Mouse (Mus musculus): ENCODE results near the gene Kcnq5. TPM values are rescaled to one million over a fixed set of nuclear protein-coding genes. Genes with fewer than 3 reads are reported as not detected.
"Not testable (repeated sequence)": the region's sequence is repeated elsewhere in the genome, so short reads cannot be mapped to it uniquely, and the experiment has no call there.

Gene Kcnq5
- polyA plus RNA-seq, 1 experiment from 2014 or later: 4.4 TPM

DNA sequence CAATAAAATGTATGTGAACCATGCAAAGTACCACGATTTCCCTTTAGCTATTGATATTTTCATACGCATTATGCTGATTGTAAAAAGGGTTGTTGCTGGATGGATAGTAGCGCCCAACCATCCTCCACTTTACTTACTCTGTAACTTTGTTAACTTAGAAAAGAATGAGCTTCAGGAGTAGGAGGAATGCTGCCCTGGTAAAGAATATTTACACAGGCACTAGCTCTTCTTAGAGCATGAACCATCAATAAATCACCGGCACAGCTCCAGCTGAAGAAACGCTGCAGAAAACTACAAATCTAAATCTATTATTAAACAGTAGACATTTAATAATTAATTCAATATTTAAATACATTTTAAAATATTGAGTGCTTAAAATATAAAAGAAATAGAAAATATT, 184.2 kb downstream of the Kcnq5 start:
- H3K4me3 ChIP-seq (ENCODE audit: control insufficient read depth in 1 of 2, insufficient read depth in 1 of 2, low read depth in 1 of 2, low read length in 2 of 2): no peak overlapping the region
- H3K27me3 ChIP-seq (ENCODE audit: control insufficient read depth, insufficient read depth, low read length): no peaks in the 10 kb centered on the region
- H3K9ac ChIP-seq (ENCODE audit: low read length): no peak overlapping the region
- H3K4me1 ChIP-seq (ENCODE audit: control insufficient read depth in 2 of 2, insufficient read depth in 2 of 2, low read length in 2 of 2): no peaks in the 10 kb centered on the region; a peak in 1 of 4 replicates
- H3K4me2 ChIP-seq (ENCODE audit: low read length): no peak overlapping the region
- no peak for ATAC-seq (ENCODE audit: insufficient number of reproducible peaks, insufficient read depth, low FRiP score, low read depth)
- no peaks in the 10 kb centered on the region for H3K9me3 ChIP-seq (ENCODE audit: control insufficient read depth, low read length)
- 94% methylated on average over 5 of the region's 5 CpGs for WGBS
- no peak overlapping the region for H3K27ac ChIP-seq (replicated peaks in 1 of 2; ENCODE audit: control insufficient read depth in 1 of 2, insufficient read depth in 1 of 2, low read depth in 2 of 2, low read length in 2 of 2)
- no peaks in the 10 kb centered on the region for H3K36me3 ChIP-seq (ENCODE audit: control insufficient read depth, insufficient read depth, low read length)

DNA sequence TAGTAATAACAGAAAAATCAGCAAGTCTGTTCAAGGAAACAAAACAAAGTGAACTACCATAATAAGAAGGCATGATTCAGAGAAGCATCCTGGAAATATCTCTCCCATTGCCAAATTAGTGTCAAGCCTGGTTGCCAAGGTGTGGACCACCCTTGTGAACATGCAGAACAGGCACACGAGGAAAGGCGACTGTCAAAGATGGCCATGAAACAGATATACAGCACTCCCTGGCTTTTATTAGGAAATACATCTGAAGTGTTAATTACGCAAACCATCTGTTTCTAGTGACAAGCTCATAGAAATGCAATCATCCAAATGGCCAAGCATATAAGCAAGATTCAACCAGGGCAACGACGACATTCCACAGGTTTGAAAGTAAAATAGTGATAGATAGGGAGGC, 187.8 kb downstream of the Kcnq5 start:
- Histone ChIP-seq H3K9me3 (ENCODE audit: control insufficient read depth, low read length) (no peaks in the 10 kb centered on the region), H3K4me3 (ENCODE audit: control insufficient read depth in 1 of 2, insufficient read depth in 1 of 2, low read depth in 1 of 2, low read length in 2 of 2) (no peak overlapping the region), H3K4me2 (ENCODE audit: low read length) (no peak overlapping the region), H3K36me3 (ENCODE audit: control insufficient read depth, insufficient read depth, low read length) (no peaks in the 10 kb centered on the region), H3K27me3 (ENCODE audit: control insufficient read depth, insufficient read depth, low read length) (no peaks in the 10 kb centered on the region), H3K4me1 (ENCODE audit: control insufficient read depth in 2 of 2, insufficient read depth in 2 of 2, low read length in 2 of 2) (peaks cover 0 to 3% of the 10 kb centered on the region in 2 experiments; a peak in 1 of 4 replicates), H3K27ac (replicated peaks in 1 of 2; ENCODE audit: control insufficient read depth in 1 of 2, insufficient read depth in 1 of 2, low read depth in 2 of 2, low read length in 2 of 2) (no peak overlapping the region), H3K9ac (ENCODE audit: low read length) (no peak overlapping the region)
- no peak for ATAC-seq (ENCODE audit: insufficient number of reproducible peaks, insufficient read depth, low FRiP score, low read depth)
- WGBS: 62% methylated on average over 5 of the region's 5 CpGs

DNA sequence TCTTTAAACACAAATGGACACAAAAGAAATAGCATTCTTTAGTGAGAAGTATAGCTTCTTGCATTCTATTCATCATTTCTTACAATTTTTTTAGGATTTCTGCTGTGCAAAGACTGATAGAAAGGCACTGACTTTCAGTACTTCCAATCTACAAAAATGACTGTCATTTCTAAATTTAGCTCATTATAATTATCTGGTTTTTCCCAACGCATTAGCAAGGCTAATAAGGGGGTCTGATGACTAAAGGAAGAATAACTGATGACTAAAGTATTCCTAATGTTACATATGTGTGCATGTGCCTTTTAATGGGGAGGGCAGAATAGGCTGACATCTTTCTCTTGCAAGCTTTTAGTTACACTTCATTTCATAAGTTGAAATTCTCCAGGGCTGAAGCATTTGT, 191.2 kb downstream of the Kcnq5 start:
- H3K27me3 ChIP-seq (ENCODE audit: control insufficient read depth, insufficient read depth, low read length): no peaks in the 10 kb centered on the region
- WGBS: 37% methylated on average over 1 of the region's 1 CpGs
- ATAC-seq (ENCODE audit: insufficient number of reproducible peaks, insufficient read depth, low FRiP score, low read depth): no peak
- no peak overlapping the region for H3K4me3 ChIP-seq (ENCODE audit: control insufficient read depth in 1 of 2, insufficient read depth in 1 of 2, low read depth in 1 of 2, low read length in 2 of 2)
- no peak overlapping the region for H3K4me2 ChIP-seq (ENCODE audit: low read length)
- H3K4me1 ChIP-seq (ENCODE audit: control insufficient read depth in 2 of 2, insufficient read depth in 2 of 2, low read length in 2 of 2): 0 out of 4 replicates have a peak, but pooled peaks cover 0 to 3% of the 10 kb centered on the region in 2 experiments
- no peaks in the 10 kb centered on the region for H3K36me3 ChIP-seq (ENCODE audit: control insufficient read depth, insufficient read depth, low read length)
- no peak overlapping the region for H3K27ac ChIP-seq (replicated peaks in 1 of 2; ENCODE audit: control insufficient read depth in 1 of 2, insufficient read depth in 1 of 2, low read depth in 2 of 2, low read length in 2 of 2)
- H3K9me3 ChIP-seq (ENCODE audit: control insufficient read depth, low read length): no peaks in the 10 kb centered on the region
- no peak overlapping the region for H3K9ac ChIP-seq (ENCODE audit: low read length)

DNA sequence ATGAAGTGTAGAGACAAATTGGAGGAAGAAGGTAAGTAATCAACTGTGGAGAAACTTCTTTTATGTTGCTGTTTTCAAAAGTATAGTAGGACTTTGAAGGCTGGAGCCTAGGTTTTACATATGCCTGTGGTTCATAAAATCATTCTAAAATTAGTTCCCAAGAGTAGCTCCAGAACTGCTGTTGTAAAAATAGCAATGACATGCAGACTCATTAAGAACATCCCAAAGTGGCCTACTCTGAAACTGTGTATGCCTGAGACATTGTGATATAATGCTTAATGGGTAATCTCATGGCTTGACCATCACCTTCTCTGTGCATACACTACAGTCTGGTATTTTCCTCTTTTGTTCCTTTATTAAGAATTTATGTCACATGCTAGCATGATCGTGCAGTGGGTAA, 212.4 kb downstream of the Kcnq5 start:
- WGBS: 73% methylated on average over 1 of the region's 1 CpGs
- no peaks in the 10 kb centered on the region for H3K9me3 ChIP-seq (ENCODE audit: control insufficient read depth, low read length)
- H3K27ac ChIP-seq (replicated peaks in 1 of 2; ENCODE audit: control insufficient read depth in 1 of 2, insufficient read depth in 1 of 2, low read depth in 2 of 2, low read length in 2 of 2): peak overlapping the region in 1 of 2 experiments; percentile 53; a peak in 2 of 4 replicates
- no peak for ATAC-seq (ENCODE audit: insufficient number of reproducible peaks, insufficient read depth, low FRiP score, low read depth)
- no peak overlapping the region for H3K9ac ChIP-seq (ENCODE audit: low read length)
- H3K27me3 ChIP-seq (ENCODE audit: control insufficient read depth, insufficient read depth, low read length): no peaks in the 10 kb centered on the region
- no peak overlapping the region for H3K4me2 ChIP-seq (ENCODE audit: low read length)
- H3K36me3 ChIP-seq (ENCODE audit: control insufficient read depth, insufficient read depth, low read length): no peaks in the 10 kb centered on the region
- no peak overlapping the region for H3K4me3 ChIP-seq (ENCODE audit: control insufficient read depth in 1 of 2, insufficient read depth in 1 of 2, low read depth in 1 of 2, low read length in 2 of 2)
- 0 out of 4 replicates have a peak, but pooled peaks cover 0 to 9% of the 10 kb centered on the region in 2 experiments for H3K4me1 ChIP-seq (ENCODE audit: control insufficient read depth in 2 of 2, insufficient read depth in 2 of 2, low read length in 2 of 2)

DNA sequence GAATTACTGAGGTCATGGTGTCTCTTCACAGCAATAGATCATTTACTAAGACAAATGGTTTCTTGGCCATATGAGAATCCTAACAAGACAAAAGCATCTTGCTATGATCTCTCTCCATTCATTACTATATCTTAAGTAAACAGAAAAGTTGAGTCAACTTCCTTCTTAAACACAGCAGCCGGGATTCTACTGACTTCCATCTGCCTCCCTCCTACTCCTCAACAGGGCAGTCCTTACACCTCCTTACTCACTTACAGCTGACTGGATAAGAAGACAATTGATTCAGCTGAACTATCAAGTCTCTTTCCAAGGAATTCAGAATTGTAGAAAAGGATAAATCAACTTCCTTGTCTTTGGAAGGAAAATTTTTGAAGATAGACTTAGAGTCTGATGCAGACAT, 232.6 kb downstream of the Kcnq5 start:
- H3K9me3 ChIP-seq (ENCODE audit: control insufficient read depth, low read length): no peaks in the 10 kb centered on the region
- no peaks in the 10 kb centered on the region for H3K36me3 ChIP-seq (ENCODE audit: control insufficient read depth, insufficient read depth, low read length)
- no peaks in the 10 kb centered on the region for H3K4me1 ChIP-seq (ENCODE audit: control insufficient read depth in 2 of 2, insufficient read depth in 2 of 2, low read length in 2 of 2)
- no peak overlapping the region for H3K27ac ChIP-seq (replicated peaks in 1 of 2; ENCODE audit: control insufficient read depth in 1 of 2, insufficient read depth in 1 of 2, low read depth in 2 of 2, low read length in 2 of 2)
- H3K4me3 ChIP-seq (ENCODE audit: control insufficient read depth in 1 of 2, insufficient read depth in 1 of 2, low read depth in 1 of 2, low read length in 2 of 2): no peak overlapping the region
- no peak overlapping the region for H3K4me2 ChIP-seq (ENCODE audit: low read length)
- no peaks in the 10 kb centered on the region for H3K27me3 ChIP-seq (ENCODE audit: control insufficient read depth, insufficient read depth, low read length)
- WGBS: 59% methylated on average over 1 of the region's 1 CpGs
- no peak overlapping the region for H3K9ac ChIP-seq (ENCODE audit: low read length)
- ATAC-seq (ENCODE audit: insufficient number of reproducible peaks, insufficient read depth, low FRiP score, low read depth): no peak

DNA sequence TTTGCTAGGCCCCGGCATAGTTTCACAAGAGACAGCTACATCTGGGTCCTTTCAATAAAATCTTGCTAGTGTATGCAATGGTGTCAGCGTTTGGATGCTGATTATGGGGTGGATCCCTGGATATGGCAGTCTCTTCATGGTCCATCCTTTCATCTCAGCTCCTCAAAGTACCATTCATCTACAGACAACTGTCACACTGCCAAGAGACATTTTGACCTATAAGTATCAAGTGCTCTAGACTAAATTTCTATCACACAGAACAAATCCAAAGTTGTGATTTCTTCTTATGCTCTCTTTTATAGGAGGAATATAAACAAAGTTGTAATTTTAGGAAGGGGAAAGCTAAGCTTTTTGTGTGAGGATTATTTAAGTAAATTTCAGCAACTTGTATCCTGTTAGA, 238.5 kb downstream of the Kcnq5 start:
- H3K27ac ChIP-seq (replicated peaks in 1 of 2; ENCODE audit: control insufficient read depth in 1 of 2, insufficient read depth in 1 of 2, low read depth in 2 of 2, low read length in 2 of 2); H3K36me3 ChIP-seq (ENCODE audit: control insufficient read depth, insufficient read depth, low read length); H3K4me1 ChIP-seq (ENCODE audit: control insufficient read depth in 2 of 2, insufficient read depth in 2 of 2, low read length in 2 of 2); H3K9ac ChIP-seq (ENCODE audit: low read length); H3K27me3 ChIP-seq (ENCODE audit: control insufficient read depth, insufficient read depth, low read length); ATAC-seq (ENCODE audit: insufficient number of reproducible peaks, insufficient read depth, low FRiP score, low read depth); H3K4me2 ChIP-seq (ENCODE audit: low read length); H3K9me3 ChIP-seq (ENCODE audit: control insufficient read depth, low read length); H3K4me3 ChIP-seq (ENCODE audit: control insufficient read depth in 1 of 2, insufficient read depth in 1 of 2, low read depth in 1 of 2, low read length in 2 of 2): not testable (repeated sequence)
- WGBS: 60% methylated on average over 1 of the region's 2 CpGs

DNA sequence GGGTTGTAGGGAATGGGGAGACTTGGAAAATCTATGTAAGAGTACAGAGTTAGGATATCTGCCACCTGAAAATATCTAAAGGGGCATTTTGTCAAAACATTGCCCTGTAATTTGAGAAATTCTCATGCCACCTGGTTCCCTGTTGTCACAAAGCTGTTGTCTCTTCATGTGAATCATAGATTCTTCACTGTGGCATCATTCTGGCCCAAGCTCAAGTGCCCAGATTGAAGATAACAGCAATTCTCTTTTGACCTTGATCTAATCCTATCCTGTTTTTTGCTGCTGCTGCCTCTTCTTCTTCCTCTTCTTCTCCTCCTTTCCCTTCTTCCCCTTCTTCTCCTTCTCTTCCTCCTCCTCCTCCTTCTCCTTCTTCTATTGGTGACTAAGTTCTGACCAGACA, 240.5 kb downstream of the Kcnq5 start:
- Histone ChIP-seq H3K4me3 (ENCODE audit: control insufficient read depth in 1 of 2, insufficient read depth in 1 of 2, low read depth in 1 of 2, low read length in 2 of 2) (no peak overlapping the region), H3K36me3 (ENCODE audit: control insufficient read depth, insufficient read depth, low read length) (0 out of 2 replicates have a peak, but pooled peaks cover 3% of the 10 kb centered on the region), H3K27ac (replicated peaks in 1 of 2; ENCODE audit: control insufficient read depth in 1 of 2, insufficient read depth in 1 of 2, low read depth in 2 of 2, low read length in 2 of 2) (no peak overlapping the region), H3K4me2 (ENCODE audit: low read length) (no peak overlapping the region), H3K9me3 (ENCODE audit: control insufficient read depth, low read length) (no peaks in the 10 kb centered on the region), H3K9ac (ENCODE audit: low read length) (no peak overlapping the region), H3K27me3 (ENCODE audit: control insufficient read depth, insufficient read depth, low read length) (no peaks in the 10 kb centered on the region), H3K4me1 (ENCODE audit: control insufficient read depth in 2 of 2, insufficient read depth in 2 of 2, low read length in 2 of 2) (no peaks in the 10 kb centered on the region)
- ATAC-seq (ENCODE audit: insufficient number of reproducible peaks, insufficient read depth, low FRiP score, low read depth): no peak

DNA sequence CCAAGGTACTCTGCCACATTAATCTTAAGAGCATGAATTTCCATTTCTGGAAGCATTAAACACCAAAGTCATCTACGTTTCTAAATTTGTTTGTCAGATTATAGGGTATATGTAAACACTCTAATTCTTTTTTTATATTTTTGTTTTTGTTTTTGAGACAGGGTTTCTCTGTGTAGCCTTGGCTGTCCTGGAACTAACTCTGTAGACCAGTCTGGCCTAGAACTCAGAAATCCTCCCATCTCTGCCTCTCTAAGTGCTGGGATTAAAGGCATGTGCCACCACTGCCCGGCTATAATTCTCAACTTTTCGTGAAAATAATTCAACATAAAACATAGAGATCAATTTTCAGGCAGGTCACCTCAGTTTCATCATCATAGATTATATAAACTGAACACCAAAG, 246.9 kb downstream of the Kcnq5 start:
- Histone ChIP-seq H3K4me2 (ENCODE audit: low read length) (no peak overlapping the region), H3K4me1 (ENCODE audit: control insufficient read depth in 2 of 2, insufficient read depth in 2 of 2, low read length in 2 of 2) (peaks cover 0 to 3% of the 10 kb centered on the region in 2 experiments; a peak in 1 of 4 replicates), H3K27ac (replicated peaks in 1 of 2; ENCODE audit: control insufficient read depth in 1 of 2, insufficient read depth in 1 of 2, low read depth in 2 of 2, low read length in 2 of 2) (no peak overlapping the region), H3K27me3 (ENCODE audit: control insufficient read depth, insufficient read depth, low read length) (no peaks in the 10 kb centered on the region), H3K9me3 (ENCODE audit: control insufficient read depth, low read length) (no peaks in the 10 kb centered on the region), H3K36me3 (ENCODE audit: control insufficient read depth, insufficient read depth, low read length) (0 out of 2 replicates have a peak, but pooled peaks cover 3% of the 10 kb centered on the region), H3K4me3 (ENCODE audit: control insufficient read depth in 1 of 2, insufficient read depth in 1 of 2, low read depth in 1 of 2, low read length in 2 of 2) (no peak overlapping the region), H3K9ac (ENCODE audit: low read length) (no peak overlapping the region)
- 80% methylated on average over 3 of the region's 3 CpGs for WGBS
- no peak for ATAC-seq (ENCODE audit: insufficient number of reproducible peaks, insufficient read depth, low FRiP score, low read depth)
